Mouse (Mus musculus): ENCODE measurements around the gene Zar1l.

- TF ChIP-seq POLR2AphosphoS2 (IDR thresholded peaks at IDR 0.05; ENCODE audit: low read depth, low read length), result no peak
- TF ChIP-seq POLR2A (IDR thresholded peaks at IDR 0.05; ENCODE audit: low read depth, low read length), result no peak
- no peak for TF ChIP-seq CTCF (conservative IDR thresholded peaks at IDR 0.05 in 1 of 2, IDR thresholded peaks at IDR 0.05 in 1 of 2; ENCODE audit: low read depth in 2 of 2, low read length in 2 of 2)
Measured at GRCm38 (mm10) chr5:150561783-150562182, 43.8 kb upstream of the Zar1l start.

Data from CH12.LX (cell line).